Mouse (Mus musculus) small intestine, adult 2 months (tissue): Measurements from ENCODE around the gene Ubash3a.

Experiments used
- CTCF ChIP-seq: fragments of 200-500 bp; IDR thresholded peaks from 2 replicates; pipeline ENCODE4 v1.5.1; 2012; ENCODE audit warnings: low read depth, mild to moderate bottlenecking, control low read depth, inconsistent platforms, low read length, moderate library complexity, mixed read lengths; ENCODE audit not compliant: insufficient replicate concordance, insufficient read length; ENCODE audit errors: extremely low read depth
- POLR2A ChIP-seq: fragments of 200-500 bp; IDR thresholded peaks from 2 replicates; pipeline ENCODE4 v1.6.1; 2012; ENCODE audit warnings: low read depth, mild to moderate bottlenecking, control low read depth, inconsistent platforms, low read length, moderate library complexity

- TF ChIP-seq POLR2A = no peak
- no peak for TF ChIP-seq CTCF
Observed at GRCm38 (mm10) chr17:31263770-31264169, 56.1 kb downstream of the Ubash3a start.
